Mouse (Mus musculus) lung, postnatal 0 days (tissue): ENCODE measurements at regions not wholly inside any gene's neighbourhood (a gene's known extent, or its start where the extent isn't known, plus 50 kb on each side); places are given as distances from the start of the nearest gene placed in this dataset.

ENCODE experiments used
- CTCF ChIP-seq: IDR thresholded peaks from 2 replicates; pipeline ENCODE4 v1.5.1; 2016; ENCODE audit warnings: antibody characterized with exemption, mild to moderate bottlenecking
- EP300 ChIP-seq: IDR thresholded peaks from 2 replicates; pipeline ENCODE4 v1.6.1; 2016; ENCODE audit warnings: antibody characterized with exemption, mild to moderate bottlenecking, control low read depth

GRCm38 (mm10) chr14:25236421-25236973, 222.5 kb upstream of the Zmiz1 start:
- TF ChIP-seq EP300 (no peak), CTCF (no peak)
